Mouse (Mus musculus): ENCODE measurements around the gene Xrcc1.

- TF ChIP-seq POLR2A (IDR thresholded peaks at IDR 0.05; ENCODE audit: borderline replicate concordance, control insufficient read depth, low read depth, low read length) (no peak), CTCF (IDR thresholded peaks at IDR 0.05; ENCODE audit: control insufficient read depth, insufficient read depth, low read length) (no peak)
These were observed 68.7 kb downstream of the Xrcc1 start for GRCm38 (mm10) chr7:24614816-24615215.
